Mouse (Mus musculus) olfactory bulb, adult 2 months (tissue): ENCODE data around the gene Zbtb9.
"Not testable (repeated sequence)": the region's sequence is repeated elsewhere in the genome, so short reads cannot be mapped to it uniquely, and the experiment has no call there.

Experiments used
- CTCF ChIP-seq: fragments of 200-500 bp; IDR thresholded peaks from 2 replicates; pipeline ENCODE4 v1.5.1; 2012; ENCODE audit warnings: low read depth, mild to moderate bottlenecking, low read length, moderate library complexity; ENCODE audit not compliant: insufficient read depth
- POLR2A ChIP-seq: fragments of 200-500 bp; IDR thresholded peaks from 2 replicates; pipeline ENCODE4 v1.6.1; 2012; ENCODE audit warnings: mild to moderate bottlenecking, low read depth, low read length, moderate library complexity; ENCODE audit not compliant: insufficient read depth

DNA sequence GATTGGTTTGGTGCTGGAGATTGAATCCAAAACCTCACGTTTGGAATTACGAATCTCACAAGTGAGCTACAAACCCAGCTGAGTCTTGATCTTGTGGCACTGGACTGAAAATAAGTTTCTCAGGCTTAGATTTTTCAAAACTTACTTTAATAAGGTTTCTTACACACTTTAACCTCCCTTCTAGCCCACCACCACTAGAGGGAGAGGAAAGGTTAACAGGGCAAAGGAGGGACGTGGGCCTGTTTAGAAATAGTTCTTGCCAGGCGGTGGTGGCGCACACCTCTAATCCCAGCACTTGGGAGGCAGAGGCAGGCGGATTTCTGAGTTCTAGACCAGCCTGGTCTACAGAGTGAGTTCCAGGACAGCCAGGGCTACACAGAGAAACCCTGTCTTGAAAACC lies 4.4 kb downstream of the Zbtb9 start:
- not testable (repeated sequence) for TF ChIP-seq CTCF, POLR2A
